ENCODE assay signal across 10 mouse cellular contexts in genomic region chr8:26272675-26273414, GRCm38 (mm10).
DNase-seq lines count a peak whose midpoint lies in the region; ATAC-seq and TF ChIP-seq lines count a peak whose summit lies in the region.
"Had no signal": no experiment of that assay in that cellular context is flagged by ENCODE, and none has a peak within 500 bp of the region (broad histone marks: within the 10 kb centered on the region; RNA-seq: fewer than 3 reads in every experiment).

No protein-coding gene starts in this region.

- no peak overlapping the region for H3K9ac ChIP-seq in kidney, embryonic 16.5 days (replicated peaks; ENCODE audit: low read length)
- H3K9ac ChIP-seq in forebrain, embryonic 13.5 days: no peak overlapping the region
- H3K9ac ChIP-seq in hindbrain, embryonic 16.5 days (ENCODE audit: low read depth, low read length): no peak overlapping the region
- H3K9ac ChIP-seq in midbrain, embryonic 16.5 days (ENCODE audit: low read depth, low read length): no peak overlapping the region
- H3K9ac ChIP-seq: limb, embryonic 15.5 days had no signal

- H3K9me3 ChIP-seq in kidney, embryonic 16.5 days (ENCODE audit: low read length): no peaks in the 10 kb centered on the region
- no peaks in the 10 kb centered on the region for H3K9me3 ChIP-seq in forebrain, embryonic 13.5 days (replicated peaks)
- no peaks in the 10 kb centered on the region for H3K9me3 ChIP-seq in hindbrain, embryonic 16.5 days (ENCODE audit: control insufficient read depth, low read length)
- H3K9me3 ChIP-seq in midbrain, embryonic 16.5 days (replicated peaks; ENCODE audit: control insufficient read depth, low read length, poor library complexity, severe bottlenecking): no peaks in the 10 kb centered on the region
- H3K9me3 ChIP-seq: limb, embryonic 15.5 days had no signal

- H3K4me1 ChIP-seq in kidney, embryonic 16.5 days (ENCODE audit: insufficient read depth, low read length): peaks cover 26% of the 10 kb centered on the region
- H3K4me1 ChIP-seq in kidney, adult 2 months (ENCODE audit: control insufficient read depth, insufficient read depth, low read length): no peaks in the 10 kb centered on the region
- H3K4me1 ChIP-seq in forebrain, embryonic 13.5 days: peaks cover 33% of the 10 kb centered on the region
- H3K4me1 ChIP-seq in hindbrain, embryonic 16.5 days (ENCODE audit: control insufficient read depth, insufficient read depth, low read depth, low read length): peaks cover 8% of the 10 kb centered on the region
- peaks cover 14% of the 10 kb centered on the region for H3K4me1 ChIP-seq in midbrain, embryonic 16.5 days (ENCODE audit: control insufficient read depth, insufficient read depth, low read length)

- 0 out of 2 replicates have a peak, but pooled peaks cover 6% of the 10 kb centered on the region for H3K27me3 ChIP-seq in kidney, embryonic 16.5 days (ENCODE audit: insufficient read depth, low read length)
- no peaks in the 10 kb centered on the region; the same call in 1 of the 2 replicates for H3K27me3 ChIP-seq in kidney, adult 2 months (replicated peaks; ENCODE audit: control insufficient read depth, insufficient read depth, low read length)
- peaks cover 12% of the 10 kb centered on the region for H3K27me3 ChIP-seq in forebrain, embryonic 13.5 days
- peaks cover 5% of the 10 kb centered on the region for H3K27me3 ChIP-seq in hindbrain, embryonic 16.5 days (replicated peaks; ENCODE audit: control insufficient read depth, insufficient read depth, low read length)
- H3K27me3 ChIP-seq in midbrain, embryonic 16.5 days (ENCODE audit: control insufficient read depth, insufficient read depth, low read depth, low read length): peaks cover 8% of the 10 kb centered on the region

- peak overlapping the region; percentile 38 for H3K4me2 ChIP-seq in kidney, embryonic 16.5 days (replicated peaks; ENCODE audit: low read depth, low read length)
- H3K4me2 ChIP-seq in forebrain, embryonic 13.5 days: peak overlapping the region; percentile 46
- H3K4me2 ChIP-seq in hindbrain, embryonic 16.5 days (ENCODE audit: low read length): peak overlapping the region; percentile 29; the same call in 1 of the 2 replicates
- H3K4me2 ChIP-seq in midbrain, embryonic 16.5 days (ENCODE audit: low read length): peak overlapping the region; percentile 36
- H3K4me2 ChIP-seq: limb, embryonic 15.5 days had no signal

- H3K36me3 ChIP-seq in kidney, embryonic 16.5 days (ENCODE audit: insufficient read depth, low read length): no peaks in the 10 kb centered on the region
- no peaks in the 10 kb centered on the region for H3K36me3 ChIP-seq in kidney, adult 2 months (ENCODE audit: control insufficient read depth, insufficient read depth, low read length)
- H3K36me3 ChIP-seq in forebrain, embryonic 13.5 days (ENCODE audit: poor library complexity, severe bottlenecking): no peaks in the 10 kb centered on the region
- H3K36me3 ChIP-seq in hindbrain, embryonic 16.5 days (ENCODE audit: control insufficient read depth, insufficient read depth, low read length): no peaks in the 10 kb centered on the region
- no peaks in the 10 kb centered on the region for H3K36me3 ChIP-seq in midbrain, embryonic 16.5 days (ENCODE audit: control insufficient read depth, insufficient read depth, low read length)
- H3K36me3 ChIP-seq: limb, embryonic 15.5 days had no signal

- no peak for TF ChIP-seq POLR2A in kidney, adult 2 months (IDR thresholded peaks at IDR 0.05; ENCODE audit: low read depth, low read length)

- 0 out of 2 replicates have a peak, but pooled peaks have one; percentile 18 for ATAC-seq in kidney, embryonic 16.5 days (ENCODE audit: low FRiP score, low TSS enrichment)
- no peak; the same call in 1 of the 2 replicates for ATAC-seq in forebrain, embryonic 13.5 days
- ATAC-seq in hindbrain, embryonic 16.5 days: no peak
- ATAC-seq in midbrain, embryonic 16.5 days: peak; percentile 3; the same call in 1 of the 2 replicates
- no peak for ATAC-seq in erythroid progenitor cell, adult 5-6 weeks (replicated peaks; ENCODE audit: low FRiP score, poor library complexity, severe bottlenecking)
- ATAC-seq in granulocyte monocyte progenitor cell, adult 5-6 weeks (replicated peaks; ENCODE audit: poor library complexity, severe bottlenecking): no peak

- WGBS in kidney, embryonic 16.5 days: 32% methylated on average over 21 of the region's 21 CpGs
- 40% methylated on average over 21 of the region's 21 CpGs for WGBS in kidney, adult 2 months
- 21% methylated on average over 21 of the region's 21 CpGs for WGBS in forebrain, embryonic 13.5 days
- WGBS in hindbrain, embryonic 16.5 days: 34% methylated on average over 21 of the region's 21 CpGs
- 31% methylated on average over 21 of the region's 21 CpGs for WGBS in midbrain, embryonic 16.5 days

- peak overlapping the region; percentile 13 for H3K4me3 ChIP-seq in kidney, embryonic 16.5 days (ENCODE audit: low read length)
- H3K4me3 ChIP-seq in kidney, adult 2 months (ENCODE audit: insufficient read depth, low read depth, low read length): no peak overlapping the region
- H3K4me3 ChIP-seq in forebrain, embryonic 13.5 days: 0 out of 2 replicates have a peak overlapping the region, but pooled peaks have one; percentile 10
- no peak overlapping the region for H3K4me3 ChIP-seq in hindbrain, embryonic 16.5 days (ENCODE audit: low read length)
- no peak overlapping the region for H3K4me3 ChIP-seq in midbrain, embryonic 16.5 days (ENCODE audit: low read depth, low read length)
- H3K4me3 ChIP-seq: limb, embryonic 15.5 days had no signal

- no peak overlapping the region for H3K27ac ChIP-seq in kidney, embryonic 16.5 days (ENCODE audit: low read length)
- no peak overlapping the region for H3K27ac ChIP-seq in kidney, adult 2 months (ENCODE audit: insufficient read depth, low read depth, low read length)
- no peak overlapping the region for H3K27ac ChIP-seq in forebrain, embryonic 13.5 days
- H3K27ac ChIP-seq in hindbrain, embryonic 16.5 days (ENCODE audit: low read depth, low read length): no peak overlapping the region
- no peak overlapping the region for H3K27ac ChIP-seq in midbrain, embryonic 16.5 days (ENCODE audit: low read length)

- no peak for TF ChIP-seq CTCF in kidney, adult 2 months (conservative IDR thresholded peaks at IDR 0.05; ENCODE audit: insufficient read depth, insufficient read length, low read depth, low read length)

- no peak for DNase-seq in kidney, adult 2 months
- no peak for DNase-seq in cerebellum, postnatal 25 days
- DNase-seq: cerebellum, adult 11 months had no signal

Comparison
In these comparisons a context has a peak if more than half of its experiments do, and no peak if none do; other contexts are left out.
1. H3K4me3 ChIP-seq: peak in kidney, embryonic 16.5 days (single experiment) and forebrain, embryonic 13.5 days (single experiment); none in kidney, adult 2 months (single experiment), hindbrain, embryonic 16.5 days (single experiment) and midbrain, embryonic 16.5 days (single experiment).
2. ATAC-seq: peak in kidney, embryonic 16.5 days (single experiment) and midbrain, embryonic 16.5 days (single experiment); none in forebrain, embryonic 13.5 days (single experiment), hindbrain, embryonic 16.5 days (single experiment), erythroid progenitor cell, adult 5-6 weeks (single experiment) and granulocyte monocyte progenitor cell, adult 5-6 weeks (single experiment).
3. Peak in every context shown above with its lines, with median percentiles within 50 percentile points of each other: H3K4me2 ChIP-seq.